Mouse (Mus musculus) forebrain, embryonic 11.5 days (tissue): ENCODE measurements around the gene Zmat5. TPM values are rescaled to one million over a fixed set of nuclear protein-coding genes. Genes with fewer than 3 reads are reported as not detected.

Experiments used
- ATAC-seq: fragments of 200-750 bp; cut with Nextera tagmentation; replicated peaks from 2 replicates; pipeline ENCODE4 v1.8.0; 2017; ENCODE audit warnings: moderate TSS enrichment; ENCODE audit not compliant: low FRiP score
- DNase-seq: peaks from one replicate; pipeline ENCODE4 v3.0.0-alpha.2; 2017; ENCODE audit warnings: low spot score
- H3K27ac ChIP-seq: fragments of 300-500 bp; sonication (generic); 2 replicates; pipeline ENCODE4 v1.5.1; 2014; ENCODE audit warnings: low read depth, low read length
- H3K27me3 ChIP-seq: fragments of 300-500 bp; sonication (generic); 2 replicates; pipeline ENCODE4 v1.6.1; 2014; ENCODE audit warnings: mild to moderate bottlenecking, low read length, mixed read lengths; ENCODE audit not compliant: control insufficient read depth, insufficient read depth
- H3K36me3 ChIP-seq: fragments of 300-500 bp; sonication (generic); 2 replicates; pipeline ENCODE4 v1.6.1; 2014; ENCODE audit warnings: mild to moderate bottlenecking, low read length, moderate library complexity, mixed read lengths; ENCODE audit not compliant: control insufficient read depth, insufficient read depth
- H3K4me1 ChIP-seq: fragments of 300-500 bp; sonication (generic); replicated peaks from 2 replicates; pipeline ENCODE4 v1.6.1; 2014; ENCODE audit warnings: low read length, mixed read lengths; ENCODE audit not compliant: control insufficient read depth, insufficient read depth
- H3K4me2 ChIP-seq: fragments of 300-500 bp; sonication (generic); 2 replicates; pipeline ENCODE4 v1.6.1; 2014; ENCODE audit warnings: low read depth, mild to moderate bottlenecking, low read length, moderate library complexity, mixed read lengths; ENCODE audit not compliant: severe bottlenecking
- H3K4me3 ChIP-seq: fragments of 300-500 bp; sonication (generic); 2 replicates; pipeline ENCODE4 v1.5.1; 2014; ENCODE audit warnings: low read depth, low read length
- H3K9ac ChIP-seq: fragments of 300-500 bp; sonication (generic); 2 replicates; pipeline ENCODE4 v1.6.1; 2014; ENCODE audit warnings: low read length
- H3K9me3 ChIP-seq: fragments of 300-500 bp; sonication (generic); 2 replicates; pipeline ENCODE4 v1.6.1; 2016; ENCODE audit warnings: low read length, mixed read lengths; ENCODE audit not compliant: control insufficient read depth
- WGBS: fragments of 180-500 bp; shearing (Covaris S2); extraction: QIAGEN DNeasy Blood & Tissue Kit; methylation state at CpG from one replicate; pipeline ENCODE4 v1.1.7; 2014; 5-methylcytosine and 5-hydroxymethylcytosine counted together
- polyA plus RNA-seq: library from polyadenylated mRNA; unstranded; fragments of >200 nt; fragmentation: Nextera tagmentation; extraction: Ambion mirVana; gene quantifications from 2 replicates; pipeline ENCODE4 v1.2.1, GENCODE M21; 2014

Zmat5 gene
- polyA plus RNA-seq, 1 experiment from 2014 or later, result 70.9 TPM

DNA sequence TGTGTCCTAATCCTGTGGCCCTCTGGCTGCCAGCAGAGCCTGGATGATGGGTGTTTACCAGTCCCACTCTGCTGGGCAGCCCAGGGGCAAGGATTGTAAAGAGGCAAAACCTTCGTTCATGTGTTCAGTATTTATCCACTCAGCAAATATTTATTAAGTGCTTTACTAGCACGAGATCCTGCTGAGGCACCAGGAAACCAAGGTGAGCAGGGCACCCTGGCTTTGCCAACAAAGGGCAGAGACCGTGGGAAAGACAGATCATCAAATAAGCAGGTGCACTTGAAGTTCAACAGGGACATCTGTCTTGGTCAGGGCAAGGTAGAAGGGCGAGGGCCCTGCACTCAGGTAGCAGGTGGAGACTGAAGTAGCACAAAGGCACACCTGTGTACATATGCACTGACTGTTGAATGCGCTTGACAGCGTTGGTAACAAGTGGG is 29.3 kb upstream of the Zmat5 start:
- Histone ChIP-seq H3K36me3 (peaks cover 6% of the 10 kb centered on the region; the same call in 1 of the 2 replicates), H3K27ac (no peak overlapping the region)
- no peak for ATAC-seq

DNA sequence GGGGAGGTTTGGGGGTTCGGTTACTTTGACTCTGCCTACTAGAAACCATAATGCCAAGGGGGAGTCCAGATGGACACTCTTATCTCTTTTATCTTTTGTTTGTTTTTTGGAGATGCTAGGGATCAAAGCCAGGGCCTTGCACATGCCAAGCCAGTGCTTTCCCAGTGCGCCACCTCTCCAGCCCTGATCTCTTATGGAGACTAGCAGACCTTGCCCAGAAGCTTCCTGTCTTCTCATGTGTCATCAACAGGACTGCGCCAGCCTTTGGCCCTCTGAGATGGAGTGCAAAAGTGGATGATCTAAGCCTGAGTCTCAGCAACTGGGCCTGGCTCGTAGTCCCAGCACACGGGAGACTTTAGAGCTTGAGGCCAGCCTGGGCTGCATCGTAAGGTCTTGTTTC is 28.8 kb upstream of the Zmat5 start:
- Histone ChIP-seq H3K36me3 (peaks cover 6% of the 10 kb centered on the region; the same call in 1 of the 2 replicates), H3K9me3 (no peaks in the 10 kb centered on the region), H3K4me3 (no peak overlapping the region), H3K9ac (no peak overlapping the region), H3K4me1 (no peaks in the 10 kb centered on the region), H3K27ac (no peak overlapping the region), H3K4me2 (no peak overlapping the region), H3K27me3 (no peaks in the 10 kb centered on the region)
- 91% methylated on average over 6 of the region's 6 CpGs for WGBS
- no peak for DNase-seq
- ATAC-seq, result no peak

More for the DNA sequence above, 29.3 kb upstream of the Zmat5 start:
- Histone ChIP-seq H3K4me1 (no peaks in the 10 kb centered on the region), H3K27me3 (no peaks in the 10 kb centered on the region), H3K4me2 (no peak overlapping the region), H3K9ac (no peak overlapping the region), H3K9me3 (no peaks in the 10 kb centered on the region), H3K4me3 (no peak overlapping the region)
- DNase-seq, result no peak
- 96% methylated on average over 6 of the region's 6 CpGs for WGBS

DNA sequence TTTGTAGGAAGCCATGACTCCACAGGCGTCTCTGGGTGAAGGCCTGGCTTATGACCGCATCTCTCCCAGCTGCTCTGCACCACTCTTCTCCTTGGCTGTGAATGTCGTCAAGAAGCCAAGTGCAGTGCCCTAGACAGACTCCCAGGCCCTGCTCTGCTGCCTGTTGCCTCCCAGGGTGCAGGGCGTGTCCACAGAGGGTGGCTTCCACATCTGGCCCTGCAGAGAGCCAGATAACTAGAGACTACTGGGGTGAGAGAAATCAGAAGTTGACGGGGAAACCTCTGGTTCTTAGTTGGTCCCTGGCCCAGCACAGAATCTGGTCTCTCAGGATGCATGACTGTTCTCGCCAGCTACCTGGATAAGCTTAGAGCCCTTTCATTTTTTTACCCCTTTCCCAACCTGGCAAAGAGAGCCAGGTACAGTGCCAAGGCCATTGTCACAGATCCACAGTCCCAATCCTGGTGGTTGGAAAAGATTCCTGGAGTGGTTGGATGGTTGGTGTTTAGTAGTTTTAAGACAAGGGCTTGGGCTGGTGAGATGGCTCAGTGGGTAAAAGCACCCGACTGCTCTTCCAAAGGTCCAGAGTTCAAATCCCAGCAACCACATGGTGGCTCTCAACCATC is 27.1 kb upstream of the Zmat5 start:
- Histone ChIP-seq H3K4me1 (no peaks in the 10 kb centered on the region), H3K4me3 (no peak overlapping the region), H3K27me3 (no peaks in the 10 kb centered on the region), H3K4me2 (no peak overlapping the region), H3K27ac (no peak overlapping the region), H3K9me3 (no peaks in the 10 kb centered on the region), H3K9ac (no peak overlapping the region), H3K36me3 (peaks cover 6% of the 10 kb centered on the region; the same call in 1 of the 2 replicates)
- DNase-seq, result no peak
- 92% methylated on average over 7 of the region's 7 CpGs for WGBS
- no peak for ATAC-seq

DNA sequence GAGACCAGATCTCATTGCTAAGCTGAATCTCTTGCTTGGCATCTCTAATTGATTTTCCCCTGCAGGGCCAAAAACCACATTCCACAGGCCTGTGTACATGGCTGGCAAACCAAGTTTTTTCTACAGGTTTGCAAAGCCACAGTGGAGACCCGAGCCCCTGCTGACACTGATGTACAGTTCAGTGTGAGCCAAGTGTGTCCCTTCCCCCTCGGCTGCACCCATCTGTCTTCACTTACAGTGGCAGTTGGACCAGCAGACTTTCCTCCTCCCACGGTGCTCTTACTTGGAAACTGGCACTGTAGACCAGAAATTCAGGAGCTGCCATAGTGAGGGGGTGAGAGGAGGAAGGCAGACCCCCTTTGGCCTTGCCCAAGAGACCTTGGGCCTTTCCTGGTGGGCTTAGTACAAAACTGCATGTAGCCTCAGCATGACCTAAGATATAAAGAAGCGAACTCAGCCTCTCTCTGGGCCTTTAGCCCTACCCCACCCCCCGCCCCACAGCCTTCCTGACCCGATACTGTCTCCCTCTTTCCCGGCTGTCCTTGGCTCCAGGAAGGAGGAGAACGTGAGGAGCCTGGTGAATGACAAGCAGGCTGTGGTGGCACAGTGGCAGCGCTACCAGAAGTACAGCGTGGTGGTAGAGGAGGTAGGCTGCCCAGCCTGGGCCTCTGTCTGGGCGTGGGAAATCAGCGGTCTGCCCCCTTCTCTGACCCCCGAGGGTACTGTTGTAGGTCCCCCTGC is 25.6 kb upstream of the Zmat5 start:
- no peaks in the 10 kb centered on the region for H3K27me3 ChIP-seq
- no peaks in the 10 kb centered on the region for H3K4me1 ChIP-seq
- H3K9me3 ChIP-seq, result no peaks in the 10 kb centered on the region
- ATAC-seq (no peak), DNase-seq (no peak)
- no peak overlapping the region for H3K9ac ChIP-seq
- H3K36me3 ChIP-seq, result peaks cover 5% of the 10 kb centered on the region; the same call in 1 of the 2 replicates
- WGBS, result 86% methylated on average over 13 of the region's 13 CpGs
- H3K4me3 ChIP-seq, result no peak overlapping the region
- no peak overlapping the region for H3K4me2 ChIP-seq
- H3K27ac ChIP-seq, result no peak overlapping the region

DNA sequence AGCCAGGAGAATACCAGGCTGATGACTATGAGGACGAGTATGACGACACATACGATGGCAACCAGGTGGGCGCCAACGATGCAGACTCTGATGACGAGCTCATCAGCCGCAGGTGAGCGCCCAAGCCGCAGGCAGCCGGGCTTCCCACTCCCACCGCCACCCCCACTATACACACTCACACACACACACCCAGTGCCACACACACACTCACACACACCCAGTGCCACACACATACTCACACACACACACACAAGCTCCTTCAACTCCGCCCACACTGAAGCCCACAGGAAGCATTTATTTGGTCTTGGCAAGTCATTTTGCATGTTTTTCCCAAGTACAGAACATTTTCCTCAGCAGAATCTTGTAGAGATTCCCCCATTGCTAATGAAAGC is 25.0 kb upstream of the Zmat5 start:
- ATAC-seq, result no peak
- H3K4me2 ChIP-seq, result no peak overlapping the region
- H3K9ac ChIP-seq, result no peak overlapping the region
- H3K9me3 ChIP-seq, result no peaks in the 10 kb centered on the region
- peaks cover 5% of the 10 kb centered on the region; the same call in 1 of the 2 replicates for H3K36me3 ChIP-seq
- H3K4me3 ChIP-seq, result no peak overlapping the region
- no peaks in the 10 kb centered on the region for H3K4me1 ChIP-seq
- 93% methylated on average over 12 of the region's 12 CpGs for WGBS
- DNase-seq, result no peak
- H3K27ac ChIP-seq, result no peak overlapping the region
- no peaks in the 10 kb centered on the region for H3K27me3 ChIP-seq

DNA sequence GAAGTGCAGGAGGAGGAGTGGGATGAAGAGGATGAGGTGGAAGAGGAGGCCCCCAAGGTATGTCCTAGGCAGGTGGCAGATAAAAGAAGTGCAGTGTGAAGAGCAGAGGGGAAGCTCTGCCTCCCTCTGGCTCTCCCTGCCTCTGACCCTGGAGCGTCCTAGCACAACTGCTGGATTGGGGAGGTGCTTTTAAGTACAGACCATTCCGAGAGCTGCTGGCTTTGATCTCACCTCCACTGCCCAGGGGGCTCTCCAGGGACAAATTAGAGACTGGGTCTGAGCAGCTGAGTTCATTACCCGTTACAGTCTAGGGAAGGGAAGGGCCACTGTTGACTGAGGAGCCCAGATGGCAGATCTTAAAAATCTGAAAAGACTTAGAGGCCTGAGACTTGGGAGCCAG is 24.4 kb upstream of the Zmat5 start:
- H3K9ac ChIP-seq, result no peak overlapping the region
- H3K4me1 ChIP-seq, result no peaks in the 10 kb centered on the region
- H3K27ac ChIP-seq, result no peak overlapping the region
- no peak for ATAC-seq
- H3K36me3 ChIP-seq, result peaks cover 5% of the 10 kb centered on the region; the same call in 1 of the 2 replicates
- no peaks in the 10 kb centered on the region for H3K9me3 ChIP-seq
- no peak overlapping the region for H3K4me3 ChIP-seq
- no peak overlapping the region for H3K4me2 ChIP-seq
- DNase-seq, result no peak
- no peaks in the 10 kb centered on the region for H3K27me3 ChIP-seq
- 61% methylated on average over 3 of the region's 3 CpGs for WGBS

DNA sequence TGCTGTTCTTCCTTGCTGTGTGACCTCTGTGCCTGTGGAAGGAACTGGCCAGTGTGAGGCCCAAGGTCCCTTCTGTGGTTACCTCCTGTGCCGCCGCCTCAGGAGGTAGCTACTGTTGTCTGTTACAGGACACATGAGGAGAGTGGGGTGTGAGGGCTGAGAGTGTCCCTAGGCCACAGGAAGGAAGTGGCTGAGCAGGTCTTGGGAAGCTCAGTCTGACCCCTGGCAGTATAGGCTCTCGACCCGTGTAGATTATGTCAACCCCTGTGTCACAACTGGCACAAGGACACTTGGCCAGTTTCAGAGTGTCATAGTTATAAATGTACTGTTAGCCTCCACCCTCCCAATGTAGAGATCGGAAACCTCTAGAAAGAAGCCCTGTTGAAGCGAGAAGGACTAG is 21.0 kb upstream of the Zmat5 start:
- no peak for ATAC-seq

DNA sequence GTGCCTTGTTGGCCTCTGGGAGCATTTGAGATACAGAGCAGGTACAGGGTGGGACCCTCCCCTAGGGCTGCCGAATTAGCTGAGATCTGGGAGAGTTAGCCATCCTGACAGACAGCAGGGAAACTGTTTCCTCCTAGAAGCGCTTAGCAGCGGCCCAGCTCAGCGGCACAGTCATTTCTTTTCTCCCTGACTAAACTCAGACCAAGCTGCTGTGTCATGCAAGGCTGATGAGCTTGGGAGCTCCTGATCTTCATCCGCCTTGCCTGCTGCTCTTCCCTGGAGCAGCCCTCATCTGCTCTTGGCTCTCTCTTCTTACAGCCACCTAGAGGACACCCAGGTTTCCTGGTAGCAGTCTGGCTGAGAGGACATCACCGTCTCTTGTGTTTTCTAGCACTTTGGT is 20.3 kb upstream of the Zmat5 start:
- Histone ChIP-seq H3K4me3 (no peak overlapping the region), H3K4me1 (no peaks in the 10 kb centered on the region), H3K27ac (no peak overlapping the region), H3K4me2 (no peak overlapping the region), H3K36me3 (peaks cover 5% of the 10 kb centered on the region; the same call in 1 of the 2 replicates), H3K9me3 (no peaks in the 10 kb centered on the region), H3K27me3 (no peaks in the 10 kb centered on the region), H3K9ac (no peak overlapping the region)
- 75% methylated on average over 6 of the region's 6 CpGs for WGBS
- DNase-seq (no peak), ATAC-seq (no peak)

More for the DNA sequence above, 21.0 kb upstream of the Zmat5 start:
- Histone ChIP-seq H3K4me1 (no peaks in the 10 kb centered on the region), H3K27ac (no peak overlapping the region), H3K9ac (no peak overlapping the region), H3K4me2 (no peak overlapping the region), H3K27me3 (no peaks in the 10 kb centered on the region), H3K4me3 (no peak overlapping the region), H3K9me3 (no peaks in the 10 kb centered on the region), H3K36me3 (peaks cover 5% of the 10 kb centered on the region; the same call in 1 of the 2 replicates)
- no peak for DNase-seq
- 97% methylated on average over 6 of the region's 6 CpGs for WGBS
